Mouse (Mus musculus): Measurements from ENCODE around the gene Slfnl1.
A peak's percentile ranks its signal among the peaks of the same experiment; 100 is the strongest.

The Slfnl1 gene

GRCm38 (mm10) chr4:120531986-120532385 lies at the start of gene Slfnl1:
TSS of gene Slfnl1 (plus strand) at chr4:120532231.
- DNase-seq (ENCODE audit: low read depth, low spot score) = no peak

GRCm38 (mm10) chr4:120487707-120488106 lies 44.3 kb upstream of the Slfnl1 start:
- no peak for DNase-seq (ENCODE audit: low read depth, low spot score)

GRCm38 (mm10) chr4:120506955-120507354 lies 25.1 kb upstream of the Slfnl1 start:
- no peak for DNase-seq (ENCODE audit: low read depth, low spot score)

- DNase-seq (ENCODE audit: low read depth, low spot score) = no peak
Observed at GRCm38 (mm10) chr4:120511203-120511602, 20.8 kb upstream of the Slfnl1 start.

GRCm38 (mm10) chr4:120514366-120514765 lies 17.7 kb upstream of the Slfnl1 start:
- DNase-seq (ENCODE audit: low read depth, low spot score) = no peak

- no peak for DNase-seq (ENCODE audit: low read depth, low spot score)
Observed at GRCm38 (mm10) chr4:120516491-120516890, 15.5 kb upstream of the Slfnl1 start.

GRCm38 (mm10) chr4:120516907-120517306 lies 15.1 kb upstream of the Slfnl1 start:
- DNase-seq (ENCODE audit: low read depth, low spot score) = no peak

- no peak for DNase-seq (ENCODE audit: low read depth, low spot score)
Observed at GRCm38 (mm10) chr4:120517335-120517734, 14.7 kb upstream of the Slfnl1 start.

GRCm38 (mm10) chr4:120521761-120522160 lies 10.3 kb upstream of the Slfnl1 start:
- no peak for DNase-seq (ENCODE audit: low read depth, low spot score)

GRCm38 (mm10) chr4:120522351-120522750 lies 9.7 kb upstream of the Slfnl1 start:
- DNase-seq (ENCODE audit: low read depth, low spot score) = no peak

GRCm38 (mm10) chr4:120523092-120523491 lies 8.9 kb upstream of the Slfnl1 start:
- DNase-seq (ENCODE audit: low read depth, low spot score) = no peak

- DNase-seq (ENCODE audit: low read depth, low spot score) = no peak
Observed at GRCm38 (mm10) chr4:120528171-120528570, 3.9 kb upstream of the Slfnl1 start.

GRCm38 (mm10) chr4:120538664-120539063 lies 6.6 kb downstream of the Slfnl1 start:
- peak; percentile 12 for DNase-seq (ENCODE audit: low read depth, low spot score)

GRCm38 (mm10) chr4:120544896-120545295 lies 12.9 kb downstream of the Slfnl1 start:
- no peak for DNase-seq (ENCODE audit: low read depth, low spot score)

GRCm38 (mm10) chr4:120556592-120556991 lies 24.6 kb downstream of the Slfnl1 start:
- no peak for DNase-seq (ENCODE audit: low read depth, low spot score)

GRCm38 (mm10) chr4:120565726-120566125 lies 33.7 kb downstream of the Slfnl1 start:
- DNase-seq (ENCODE audit: low read depth, low spot score) = no peak

GRCm38 (mm10) chr4:120568005-120568404 lies 36.0 kb downstream of the Slfnl1 start:
- DNase-seq (ENCODE audit: low read depth, low spot score) = no peak

- no peak for DNase-seq (ENCODE audit: low read depth, low spot score)
Observed at GRCm38 (mm10) chr4:120569025-120569424, 37.0 kb downstream of the Slfnl1 start.

GRCm38 (mm10) chr4:120569486-120570437 lies 37.7 kb downstream of the Slfnl1 start, which contains the start of gene Ctps:
TSS of gene Ctps (minus strand) at chr4:120570276.
- DNase-seq (ENCODE audit: low read depth, low spot score) = peak; percentile 94

GRCm38 (mm10) chr4:120570438-120571069 lies 38.5 kb downstream of the Slfnl1 start:
- peak; percentile 59 for DNase-seq (ENCODE audit: low read depth, low spot score)

GRCm38 (mm10) chr4:120571070-120571464 lies 39.0 kb downstream of the Slfnl1 start:
- no peak for DNase-seq (ENCODE audit: low read depth, low spot score)

GRCm38 (mm10) chr4:120571691-120572090 lies 39.7 kb downstream of the Slfnl1 start:
- no peak for DNase-seq (ENCODE audit: low read depth, low spot score)

GRCm38 (mm10) chr4:120580894-120581293 lies 48.9 kb downstream of the Slfnl1 start:
- no peak for DNase-seq (ENCODE audit: low read depth, low spot score)
